Mouse (Mus musculus) ovary, postnatal 36 days (tissue): Measurements from ENCODE around the gene Arl6ip5.

ENCODE experiments used
- DNase-seq: peaks from one replicate; pipeline ENCODE4 v3.0.0; 2022; ENCODE audit warnings: low spot score, mixed read lengths

Arl6ip5 gene

GRCm38 (mm10) chr6:97273058-97273710, 62.7 kb downstream of the Arl6ip5 start:
- no peak for DNase-seq

DNA sequence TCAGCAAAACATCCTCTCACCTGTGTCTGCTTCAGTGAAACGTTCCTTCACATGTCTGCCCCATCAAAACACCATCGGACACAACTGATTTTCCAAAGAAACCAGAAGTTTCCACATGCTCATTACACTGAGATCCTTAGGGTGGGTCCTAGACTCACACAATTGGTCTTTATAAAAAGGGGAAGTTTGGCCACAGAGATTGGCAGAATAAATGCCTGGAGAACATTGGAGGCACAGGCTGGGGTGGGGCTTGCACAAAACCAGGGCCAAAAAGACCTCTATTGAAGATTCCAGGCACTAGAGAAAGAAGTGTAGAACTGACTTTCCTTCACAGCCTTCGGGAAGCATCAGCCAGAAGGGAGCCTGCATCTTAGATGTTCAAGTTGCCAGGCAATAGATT, 63.3 kb downstream of the Arl6ip5 start:
- DNase-seq = no peak

GRCm38 (mm10) chr6:97275760-97276159, 65.3 kb downstream of the Arl6ip5 start:
- DNase-seq = no peak

DNA sequence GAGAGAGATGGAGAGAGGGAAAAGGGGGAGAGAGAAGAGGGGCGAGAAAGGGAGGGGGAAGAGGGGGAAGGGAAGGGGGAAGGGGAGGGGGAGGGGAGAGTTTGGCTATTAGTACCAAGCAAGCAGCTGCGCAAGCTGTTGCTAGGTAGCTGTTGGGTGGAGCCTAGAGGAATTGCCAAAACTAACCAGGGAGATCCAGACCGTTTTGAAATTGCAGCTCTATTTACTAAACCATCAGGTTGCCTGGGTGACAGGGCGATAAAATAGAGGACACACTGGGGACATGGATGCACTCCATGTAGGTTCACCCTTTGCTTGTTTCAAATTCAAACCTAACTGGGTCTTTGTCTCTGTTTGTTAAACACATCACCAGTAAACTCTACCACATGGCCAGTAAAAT, 65.9 kb downstream of the Arl6ip5 start:
- DNase-seq = no peak

- no peak for DNase-seq
Measured at GRCm38 (mm10) chr6:97276890-97277497, 66.5 kb downstream of the Arl6ip5 start.

DNA sequence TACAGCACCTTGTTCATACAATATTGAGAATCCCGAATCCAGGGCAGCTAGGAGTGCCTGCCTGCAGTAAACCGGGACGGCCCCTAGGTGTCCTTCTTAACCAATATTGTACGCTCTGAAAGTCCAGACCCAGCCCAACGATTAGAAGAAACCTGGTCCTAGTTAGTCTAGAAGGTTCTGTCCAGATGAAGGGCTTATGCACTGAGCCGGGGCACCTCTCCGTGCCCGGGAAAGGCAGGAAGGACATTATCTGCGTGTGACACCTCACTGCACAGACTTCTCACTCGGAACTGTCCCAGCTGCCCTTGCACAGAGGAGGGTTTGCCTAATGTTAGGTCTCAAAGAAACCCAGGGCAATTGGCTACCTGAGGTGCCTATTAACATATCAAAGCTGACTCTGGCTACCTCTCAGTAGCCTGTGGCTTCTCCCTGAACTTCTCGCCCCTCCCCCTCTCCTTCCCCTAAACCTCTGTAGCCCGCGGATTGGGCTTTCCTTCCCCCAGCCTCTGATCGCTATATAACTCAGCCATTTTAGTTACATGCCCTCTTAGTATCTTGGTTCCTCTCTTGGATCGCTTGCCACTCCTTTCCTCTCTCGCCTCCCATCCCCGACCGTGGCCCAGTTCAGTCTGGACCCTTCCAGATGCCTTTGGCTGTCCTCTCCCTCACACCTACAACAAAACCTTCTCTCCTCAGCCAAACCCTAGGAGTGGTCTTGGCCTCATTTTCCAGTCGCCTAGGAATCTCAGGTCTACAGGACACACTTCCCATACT, 67.7 kb downstream of the Arl6ip5 start:
- DNase-seq = peak; percentile 71

DNA sequence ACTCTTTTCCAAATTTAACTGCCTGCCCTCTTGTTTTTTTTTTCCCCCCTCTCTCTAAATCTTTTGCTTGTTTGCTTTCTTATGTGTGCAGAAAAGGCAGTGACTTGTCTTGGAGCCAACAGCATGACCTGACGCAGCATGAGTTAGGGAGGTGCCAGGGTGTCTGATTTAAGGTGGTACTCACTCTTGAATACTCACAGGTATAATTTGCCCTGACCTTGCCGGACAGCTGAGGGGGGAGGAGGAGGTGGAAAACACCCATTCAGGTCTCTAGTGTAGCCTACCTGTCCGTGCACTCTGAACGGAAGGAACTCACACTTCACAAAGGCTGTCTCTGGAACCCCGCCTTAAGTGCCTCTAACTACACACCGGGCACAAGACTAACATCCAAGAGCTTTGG, 68.4 kb downstream of the Arl6ip5 start:
- DNase-seq = no peak
